Mouse (Mus musculus) heart, postnatal 0 days (tissue): ENCODE results near the gene Rnf126. TPM values are rescaled to one million over a fixed set of nuclear protein-coding genes. Genes with fewer than 3 reads are reported as not detected.
A peak's percentile ranks its signal among the peaks of the same experiment; 100 is the strongest.

Experiments
- ATAC-seq: fragments of 200-750 bp; cut with Nextera tagmentation; 2 replicates; pipeline ENCODE4 v1.8.0; 2017; ENCODE audit warnings: low read depth, moderate number of reproducible peaks, moderate library complexity; ENCODE audit not compliant: insufficient read depth
- DNase-seq: peaks from one replicate; pipeline ENCODE4 v3.0.0-alpha.2; 2016; ENCODE audit warnings: low spot score
- H3K27ac ChIP-seq: fragments of 300-500 bp; sonication (generic); 2 replicates; pipeline ENCODE4 v1.5.1; 2014; ENCODE audit warnings: low read depth, mild to moderate bottlenecking
- H3K27me3 ChIP-seq: fragments of 300-500 bp; sonication (generic); 2 replicates; pipeline ENCODE4 v1.6.1; 2014; ENCODE audit warnings: low read length, mixed read lengths; ENCODE audit not compliant: control insufficient read depth, insufficient read depth
- H3K36me3 ChIP-seq: fragments of 300-500 bp; sonication (generic); replicated peaks from 2 replicates; pipeline ENCODE4 v1.6.1; 2014; ENCODE audit warnings: low read length, mixed read lengths; ENCODE audit not compliant: control insufficient read depth, insufficient read depth
- H3K4me1 ChIP-seq: fragments of 300-500 bp; sonication (generic); 2 replicates; pipeline ENCODE4 v1.6.1; 2014; ENCODE audit warnings: antibody characterized with exemption; ENCODE audit not compliant: control insufficient read depth, insufficient read depth
- H3K4me2 ChIP-seq: fragments of 300-500 bp; sonication (generic); 2 replicates; pipeline ENCODE4 v1.6.1; 2014; ENCODE audit warnings: low read depth, mild to moderate bottlenecking, low read length, moderate library complexity
- H3K4me3 ChIP-seq: fragments of 300-500 bp; sonication (generic); 2 replicates; pipeline ENCODE4 v1.5.1; 2014; ENCODE audit warnings: low read depth, low read length
- H3K9ac ChIP-seq: fragments of 300-500 bp; sonication (generic); replicated peaks from 2 replicates; pipeline ENCODE4 v1.6.1; 2014; ENCODE audit warnings: low read depth, low read length, mixed read lengths
- H3K9me3 ChIP-seq: fragments of 300-500 bp; sonication (generic); replicated peaks from 2 replicates; pipeline ENCODE4 v1.6.1; 2016; ENCODE audit warnings: low read length; ENCODE audit not compliant: control insufficient read depth
- CTCF ChIP-seq: IDR thresholded peaks from 2 replicates; pipeline ENCODE4 v1.5.1; 2016; ENCODE audit warnings: antibody characterized with exemption, control low read depth, low read depth
- EP300 ChIP-seq: IDR thresholded peaks from 2 replicates; pipeline ENCODE4 v1.6.1; 2016; ENCODE audit warnings: antibody characterized with exemption, low read depth
- WGBS: fragments of 180-500 bp; shearing (Covaris S2); extraction: QIAGEN DNeasy Blood & Tissue Kit; methylation state at CpG from one replicate; pipeline ENCODE4 v1.1.7; 2014; 5-methylcytosine and 5-hydroxymethylcytosine counted together
- polyA plus RNA-seq: library from polyadenylated mRNA; unstranded; fragments of >200 nt; fragmentation: Nextera tagmentation; extraction: Ambion mirVana; gene quantifications from 2 replicates; pipeline ENCODE4 v1.2.1, GENCODE M21; 2015
- total RNA-seq: library from RNA; depleted of rRNA; stranded (reverse); fragments of >200 nt; gene quantifications from 2 replicates; pipeline ENCODE4 v1.2.3, GENCODE M21; 2014; ENCODE audit warnings: low replicate concordance

The Rnf126 gene
- total and polyA plus RNA-seq, 2 experiments from 2014 or later: 37.6 to 38.6 TPM

GRCm38 (mm10) chr10:79779193-79779592 lies 12.4 kb upstream of the Rnf126 start:
- peaks cover 13% of the 10 kb centered on the region for H3K27me3 ChIP-seq
- no peak overlapping the region for H3K9ac ChIP-seq
- no peak overlapping the region for H3K27ac ChIP-seq
- H3K4me1 ChIP-seq: peaks cover 7% of the 10 kb centered on the region
- no peak for TF ChIP-seq CTCF
- no peak for TF ChIP-seq EP300
- no peak overlapping the region for H3K4me2 ChIP-seq
- no peaks in the 10 kb centered on the region for H3K36me3 ChIP-seq
- 17% methylated on average over 2 of the region's 2 CpGs for WGBS
- H3K4me3 ChIP-seq: no peak overlapping the region
- ATAC-seq (no peak), DNase-seq (no peak)
- H3K9me3 ChIP-seq: no peaks in the 10 kb centered on the region; the same call in 1 of the 2 replicates

- Histone ChIP-seq H3K4me3 (peak overlapping the region; percentile 33), H3K4me2 (peak overlapping the region; percentile 55; the same call in 1 of the 2 replicates), H3K4me1 (peaks cover 7% of the 10 kb centered on the region), H3K27me3 (peaks cover 13% of the 10 kb centered on the region), H3K27ac (peak overlapping the region; percentile 32; the same call in 1 of the 2 replicates), H3K9ac (no peak overlapping the region), H3K9me3 (no peaks in the 10 kb centered on the region; the same call in 1 of the 2 replicates), H3K36me3 (no peaks in the 10 kb centered on the region)
- DNase-seq (peak; percentile 69), ATAC-seq (peak; percentile 68)
- no peak for TF ChIP-seq EP300
- no peak for TF ChIP-seq CTCF
- WGBS: 2% methylated on average over 15 of the region's 15 CpGs
These were observed 11.3 kb upstream of the Rnf126 start for GRCm38 (mm10) chr10:79778006-79778405.

GRCm38 (mm10) chr10:79777103-79777531 lies 10.4 kb upstream of the Rnf126 start, which contains the start of gene Fstl3:
Gene Fstl3 (plus strand): TSS chr10:79777272.
- peak within 1 kb of the TSS; percentile 33 for H3K4me3 ChIP-seq
- peaks cover 13% of the 10 kb centered on the region for H3K27me3 ChIP-seq
- H3K4me2 ChIP-seq: peak within 1 kb of the TSS; percentile 55
- WGBS: 2% methylated on average over 37 of the region's 39 CpGs
- H3K9ac ChIP-seq: peak within 1 kb of the TSS; percentile 6; the same call in 1 of the 2 replicates
- H3K27ac ChIP-seq: peak within 1 kb of the TSS; percentile 32; the same call in 1 of the 2 replicates
- ATAC-seq (no peak), DNase-seq (no peak)
- peaks cover 7% of the 10 kb centered on the region for H3K4me1 ChIP-seq
- no peaks in the 10 kb centered on the region for H3K36me3 ChIP-seq
- peaks cover 4% of the 10 kb centered on the region for H3K9me3 ChIP-seq
- no peak for TF ChIP-seq EP300

GRCm38 (mm10) chr10:79774486-79775279 lies 7.9 kb upstream of the Rnf126 start:
- Histone ChIP-seq H3K9me3 (peaks cover 4% of the 10 kb centered on the region), H3K27me3 (0 out of 2 replicates have a peak, but pooled peaks cover 6% of the 10 kb centered on the region), H3K4me1 (peaks cover 3% of the 10 kb centered on the region), H3K4me3 (no peak overlapping the region), H3K36me3 (no peaks in the 10 kb centered on the region), H3K4me2 (no peak overlapping the region), H3K9ac (no peak overlapping the region), H3K27ac (no peak overlapping the region)
- ATAC-seq (no peak), DNase-seq (no peak)
- TF ChIP-seq EP300 (no peak), CTCF (no peak; the same call in 1 of the 2 replicates)
- WGBS: 55% methylated on average over 5 of the region's 5 CpGs

- 78% methylated on average over 2 of the region's 2 CpGs for WGBS
- 0 out of 2 replicates have a peak, but pooled peaks cover 3% of the 10 kb centered on the region for H3K27me3 ChIP-seq
- H3K9ac ChIP-seq: no peak overlapping the region
- H3K27ac ChIP-seq: no peak overlapping the region
- H3K9me3 ChIP-seq: peaks cover 4% of the 10 kb centered on the region
- DNase-seq: no peak
- no peaks in the 10 kb centered on the region for H3K36me3 ChIP-seq
- no peak overlapping the region for H3K4me3 ChIP-seq
- no peak for ATAC-seq
- TF ChIP-seq EP300 (no peak), CTCF (no peak)
- no peak overlapping the region for H3K4me2 ChIP-seq
- peaks cover 3% of the 10 kb centered on the region for H3K4me1 ChIP-seq
These were observed 6.5 kb upstream of the Rnf126 start for GRCm38 (mm10) chr10:79773208-79773607.
